Mouse (Mus musculus) right cerebral cortex, postnatal 36 days (tissue): ENCODE measurements at regions not wholly inside any gene's neighbourhood (a gene's known extent, or its start where the extent isn't known, plus 50 kb on each side); places are given as distances from the start of the nearest gene placed in this dataset.

Source experiments
- DNase-seq, 2 experiments: peaks; one replicate each; pipeline ENCODE4 v3.0.0; 2022; ENCODE audit warnings: low spot score in 2 of 2, mixed read lengths in 1 of 2

- no peak for DNase-seq
Observed at GRCm38 (mm10) chr19:26258677-26259076, 346.2 kb upstream of the Smarca2 start.

GRCm38 (mm10) chr19:26261530-26261929 is 343.3 kb upstream of the Smarca2 start:
- DNase-seq, result peak; percentile 32 to 71

DNA sequence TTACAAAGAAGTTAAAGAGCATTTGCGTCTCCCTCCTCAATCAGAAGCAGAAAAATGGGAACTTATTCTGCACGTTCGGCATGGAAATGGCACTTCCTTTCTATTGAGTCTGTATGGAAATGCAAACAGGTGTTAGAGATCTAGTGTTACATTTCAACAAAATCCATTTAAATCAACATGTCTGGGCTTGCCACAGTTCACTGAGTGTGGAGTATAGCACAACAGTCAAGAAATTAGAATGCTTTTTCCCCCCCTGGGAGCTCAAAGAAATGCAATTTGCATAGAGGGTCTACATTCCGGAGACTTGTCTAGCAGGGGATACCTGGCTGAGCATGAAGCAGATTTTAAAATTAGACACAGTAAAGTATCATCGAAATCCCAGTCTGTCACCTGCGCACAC is 308.5 kb upstream of the Smarca2 start:
- no peak for DNase-seq

DNA sequence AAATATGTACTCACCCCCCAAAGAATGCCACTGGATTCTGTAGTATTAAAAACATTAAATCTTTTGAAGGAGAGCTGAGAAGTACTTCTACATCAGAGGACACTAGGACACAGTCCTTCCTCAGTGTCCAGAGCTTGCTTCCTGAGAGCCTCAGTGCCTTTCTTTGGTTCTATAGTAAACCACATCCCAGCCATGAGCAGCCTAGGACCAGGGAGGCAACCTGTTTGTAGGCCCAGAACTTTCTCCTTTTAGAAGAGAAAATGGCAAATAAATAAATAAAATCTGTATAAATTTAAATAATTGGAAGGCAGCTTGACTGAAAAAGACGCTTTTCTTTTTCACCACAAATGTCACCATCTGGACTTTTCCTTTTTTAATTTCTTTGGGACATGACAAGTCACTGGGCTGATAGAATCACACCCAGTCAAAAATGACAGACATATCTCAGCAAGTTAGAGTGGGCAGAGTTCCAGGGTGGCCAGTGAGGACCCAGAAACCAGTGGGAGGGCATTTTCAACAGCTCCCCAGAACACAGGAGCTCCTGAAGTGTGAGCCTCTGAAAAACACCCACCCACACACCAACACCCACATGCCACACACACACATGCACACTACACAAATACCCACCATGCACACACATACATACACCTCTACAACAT is 296.2 kb upstream of the Smarca2 start:
- peak; percentile 32 to 43 for DNase-seq

- DNase-seq, result no peak
Observed at GRCm38 (mm10) chr19:26318977-26319376, 285.9 kb upstream of the Smarca2 start.

GRCm38 (mm10) chr19:26323682-26324081 is 281.2 kb upstream of the Smarca2 start:
- peak in 1 of 2 experiments; percentile 18 for DNase-seq

DNA sequence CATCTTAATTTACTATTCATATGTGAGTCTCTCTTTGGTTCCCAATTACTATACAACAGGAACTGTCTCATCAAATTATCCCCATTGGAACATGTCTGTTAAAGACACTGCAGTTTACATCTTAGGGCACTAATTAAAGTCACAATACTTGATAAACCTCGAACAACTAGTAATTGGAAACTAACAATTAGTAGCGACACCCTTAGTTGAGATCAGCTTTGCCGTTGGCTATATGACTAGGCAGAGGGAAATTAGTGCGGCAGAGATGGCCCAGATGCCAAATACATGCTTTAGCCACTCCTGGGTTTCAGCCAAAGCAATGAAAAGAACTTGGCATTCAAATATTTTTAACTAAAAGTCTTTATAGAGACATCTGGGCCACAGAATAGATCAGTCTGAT is 265.7 kb upstream of the Smarca2 start:
- DNase-seq, result no peak

- DNase-seq, result peak in 1 of 2 experiments; percentile 10
Observed at GRCm38 (mm10) chr19:26340155-26340554, 264.7 kb upstream of the Smarca2 start.

DNA sequence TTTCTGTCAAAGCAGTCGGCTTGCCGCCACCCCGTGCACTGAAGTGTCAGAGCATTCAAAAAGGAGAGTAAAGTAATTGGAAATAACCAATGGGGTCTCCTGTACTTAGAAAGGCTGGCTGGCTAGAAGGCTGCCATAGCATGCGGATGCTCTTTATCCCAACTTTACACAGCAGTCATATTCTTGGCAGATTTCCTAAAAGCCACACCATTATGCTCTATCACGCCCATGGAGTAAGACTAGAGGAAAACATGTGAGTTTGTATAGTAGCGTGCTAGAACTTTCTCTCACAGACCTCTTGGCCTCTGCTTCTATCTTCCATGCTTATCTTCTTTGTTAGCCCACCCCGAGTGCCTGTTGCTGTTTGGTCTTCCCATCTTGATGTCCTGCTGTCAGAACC is 249.8 kb upstream of the Smarca2 start:
- DNase-seq, result no peak

DNA sequence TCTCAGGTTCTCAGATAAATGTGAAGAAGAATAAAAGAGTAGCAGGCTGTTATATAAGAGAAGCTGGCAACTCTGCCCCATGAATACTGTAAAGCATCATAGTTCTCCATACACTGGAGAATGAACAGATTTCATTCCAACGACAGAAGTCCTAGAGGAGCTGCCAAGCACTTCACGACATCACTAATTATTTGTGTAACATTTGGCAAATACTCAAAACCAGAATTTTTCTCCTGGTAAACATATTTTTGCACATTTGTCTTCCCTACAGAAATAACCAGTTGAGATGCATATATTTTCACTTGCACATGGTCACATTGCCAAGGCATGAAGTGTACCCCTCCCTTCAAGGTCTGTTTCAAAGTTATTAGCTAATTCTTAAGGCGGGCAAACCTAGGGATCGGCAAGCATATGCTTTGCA is 220.9 kb upstream of the Smarca2 start:
- DNase-seq, result peak in 1 of 2 experiments; percentile 12

DNA sequence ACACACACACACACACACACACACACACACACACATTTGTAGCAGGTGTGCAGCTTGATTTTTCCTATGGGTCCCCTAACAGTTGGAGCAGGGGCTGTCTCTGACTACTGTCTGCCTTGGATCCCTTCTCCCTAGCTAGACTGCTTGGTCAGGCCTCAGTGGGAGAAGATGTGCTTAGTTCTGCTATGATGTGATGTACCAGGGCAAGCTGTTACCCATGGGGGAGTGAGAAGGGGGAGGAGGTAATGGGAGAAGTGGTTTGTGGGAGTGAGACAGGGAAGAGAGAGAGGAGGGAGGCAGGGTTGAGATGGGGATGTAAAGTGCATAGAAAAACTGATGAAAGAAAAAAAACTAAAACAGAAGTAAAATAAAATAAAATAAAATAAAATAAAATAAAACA is 218.8 kb upstream of the Smarca2 start:
- DNase-seq, result peak in 1 of 2 experiments; percentile 25

GRCm38 (mm10) chr19:26412684-26413083 is 192.2 kb upstream of the Smarca2 start:
- no peak for DNase-seq

- DNase-seq, result no peak
Observed at GRCm38 (mm10) chr19:26414476-26415024, 190.3 kb upstream of the Smarca2 start.

DNA sequence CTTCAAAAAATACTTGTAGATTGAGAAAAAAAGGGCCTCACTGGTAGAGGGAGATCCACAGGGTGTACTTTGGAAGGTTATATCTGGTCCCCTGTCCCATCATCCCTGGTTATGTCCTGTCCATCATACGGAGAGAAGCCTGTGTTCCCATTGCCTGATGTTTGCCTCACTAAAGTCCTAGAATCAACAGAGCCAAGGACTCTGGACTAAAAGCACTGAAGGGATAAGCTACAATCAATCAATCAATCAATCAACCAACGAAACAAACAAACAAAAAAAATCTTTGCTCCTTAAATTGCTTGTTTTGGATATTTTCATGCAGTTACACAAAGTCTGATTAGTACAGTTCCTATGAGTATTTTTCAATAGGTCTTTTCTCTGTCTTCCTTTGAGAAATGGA is 185.1 kb upstream of the Smarca2 start:
- DNase-seq, result no peak

- no peak for DNase-seq
Observed at GRCm38 (mm10) chr19:26439163-26439562, 165.7 kb upstream of the Smarca2 start.

GRCm38 (mm10) chr19:26445309-26445708 is 159.5 kb upstream of the Smarca2 start:
- no peak for DNase-seq

- no peak for DNase-seq
Observed at GRCm38 (mm10) chr19:26447427-26448023, 157.3 kb upstream of the Smarca2 start.

GRCm38 (mm10) chr19:26461712-26462111 is 143.1 kb upstream of the Smarca2 start:
- no peak for DNase-seq

GRCm38 (mm10) chr19:26465228-26465627 is 139.6 kb upstream of the Smarca2 start:
- no peak for DNase-seq

DNA sequence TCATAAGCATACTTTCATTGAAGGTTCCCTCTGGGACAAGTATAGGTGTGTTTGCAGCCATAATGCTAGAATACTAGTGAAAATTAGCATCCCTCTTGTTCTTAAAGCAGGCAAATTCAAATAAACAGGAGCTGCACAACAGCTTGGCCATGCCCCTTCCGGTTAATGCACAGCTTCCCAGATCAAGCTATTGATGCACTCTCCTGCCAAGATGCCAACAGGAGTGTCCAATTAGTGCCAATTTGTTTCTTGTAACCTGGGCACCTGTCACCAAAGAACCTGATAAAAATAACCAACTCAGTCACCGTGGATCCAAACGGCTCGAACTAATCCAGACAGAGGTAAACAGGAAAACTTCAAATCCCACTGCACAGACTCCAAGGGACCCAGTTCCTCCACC is 138.6 kb upstream of the Smarca2 start:
- DNase-seq, result no peak

DNA sequence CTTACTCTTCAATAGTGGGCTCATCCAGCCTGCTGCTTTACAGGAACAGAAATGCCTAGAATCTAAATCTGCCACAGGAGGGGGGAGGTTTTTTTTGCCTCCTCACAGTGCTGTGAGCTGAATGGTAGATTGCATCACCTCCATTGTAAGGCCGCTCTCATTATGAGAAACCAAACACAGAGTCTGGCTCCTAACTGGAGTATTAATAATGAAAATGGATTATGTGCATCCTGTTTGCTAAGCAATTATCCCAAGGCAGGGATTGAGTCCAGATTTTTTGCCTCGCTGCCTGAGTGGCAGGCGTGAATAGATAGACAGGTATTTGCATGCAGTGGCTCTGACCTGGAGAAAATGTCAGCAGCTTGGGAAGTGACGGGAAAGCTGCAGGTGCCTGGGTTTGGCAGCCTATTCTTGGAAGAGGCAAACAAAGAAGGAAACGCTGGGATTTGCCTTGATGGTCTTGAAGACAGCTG is 137.6 kb upstream of the Smarca2 start:
- DNase-seq, result peak in 1 of 2 experiments; percentile 8

GRCm38 (mm10) chr19:26472659-26473058 is 132.2 kb upstream of the Smarca2 start:
- DNase-seq, result no peak

DNA sequence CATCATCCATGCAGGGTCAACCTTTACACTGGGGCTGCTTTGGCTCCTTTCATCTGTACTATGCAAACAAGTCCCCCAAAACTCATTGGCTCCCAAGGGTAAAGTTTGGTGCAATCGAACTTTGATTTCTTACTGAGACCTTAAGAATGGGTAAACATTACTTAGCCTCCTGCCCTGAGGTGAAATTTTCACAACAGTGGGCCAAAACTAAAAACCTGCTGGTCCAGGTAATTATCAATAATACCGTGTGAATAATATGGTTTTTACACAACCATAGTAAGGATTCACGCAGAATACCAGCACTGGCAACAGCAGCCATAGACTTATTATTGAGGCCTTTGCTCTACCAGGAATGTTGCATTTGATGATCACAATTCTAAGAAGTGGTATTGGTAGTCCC is 131.6 kb upstream of the Smarca2 start:
- DNase-seq, result no peak
